Mouse (Mus musculus) forebrain, embryonic 12.5 days (tissue): ENCODE results near the gene Prpsap1. TPM values are rescaled to one million over a fixed set of nuclear protein-coding genes. Genes with fewer than 3 reads are reported as not detected.
A peak's percentile ranks its signal among the peaks of the same experiment; 100 is the strongest.

Source experiments
- ATAC-seq: fragments of 200-750 bp; cut with Nextera tagmentation; 2 replicates; pipeline ENCODE4 v1.8.0; 2017; ENCODE audit warnings: moderate TSS enrichment; ENCODE audit not compliant: low FRiP score
- H3K27ac ChIP-seq: fragments of 300-500 bp; sonication (generic); 2 replicates; pipeline ENCODE4 v1.5.1; 2016; ENCODE audit warnings: mild to moderate bottlenecking
- H3K27me3 ChIP-seq: fragments of 300-500 bp; sonication (generic); 2 replicates; pipeline ENCODE4 v1.6.1; 2016; ENCODE audit warnings: mild to moderate bottlenecking
- H3K36me3 ChIP-seq: fragments of 300-500 bp; sonication (generic); replicated peaks from 2 replicates; pipeline ENCODE4 v1.6.1; 2016; ENCODE audit warnings: mild to moderate bottlenecking
- H3K4me1 ChIP-seq: fragments of 300-500 bp; sonication (generic); 2 replicates; pipeline ENCODE4 v1.6.1; 2016
- H3K4me2 ChIP-seq: fragments of 300-500 bp; sonication (generic); 2 replicates; pipeline ENCODE4 v1.6.1; 2016; ENCODE audit warnings: mild to moderate bottlenecking, moderate library complexity
- H3K4me3 ChIP-seq: fragments of 300-500 bp; sonication (generic); replicated peaks from 2 replicates; pipeline ENCODE4 v1.5.1; 2016; ENCODE audit warnings: mild to moderate bottlenecking
- H3K9ac ChIP-seq: fragments of 300-500 bp; sonication (generic); 2 replicates; pipeline ENCODE4 v1.6.1; 2016; ENCODE audit warnings: mild to moderate bottlenecking
- H3K9me3 ChIP-seq: fragments of 300-500 bp; sonication (generic); 2 replicates; pipeline ENCODE4 v1.6.1; 2016
- WGBS: fragments of 180-500 bp; shearing (Covaris S2); methylation state at CpG from one replicate; pipeline ENCODE4 v1.1.7; 2016; 5-methylcytosine and 5-hydroxymethylcytosine counted together
- polyA plus RNA-seq: library from polyadenylated mRNA; unstranded; fragments of >200 nt; fragmentation: Nextera tagmentation; extraction: Ambion mirVana; gene quantifications from 2 replicates; pipeline ENCODE4 v1.2.1, GENCODE M21; 2016

The Prpsap1 gene
- polyA plus RNA-seq: 174 and 176 TPM in 2 replicates

GRCm38 (mm10) chr11:116493795-116494252 is at the start of gene Prpsap1:
Gene Prpsap1, minus strand, starts transcription at chr11:116494202.
- Histone ChIP-seq H3K4me2 (no peak within 1 kb of the TSS), H3K4me1 (peaks cover 16% of the 10 kb centered on the region), H3K27me3 (0 out of 2 replicates have a peak, but pooled peaks cover 4% of the 10 kb centered on the region), H3K36me3 (no peaks in the 10 kb centered on the region), H3K9ac (no peak within 1 kb of the TSS), H3K9me3 (no peaks in the 10 kb centered on the region), H3K27ac (no peak within 1 kb of the TSS), H3K4me3 (no peak within 1 kb of the TSS)
- no peak for ATAC-seq
- WGBS: 22% methylated on average over 4 of the region's 4 CpGs

- peaks cover 95% of the 10 kb centered on the region for H3K36me3 ChIP-seq
- no peak overlapping the region for H3K9ac ChIP-seq
- H3K27me3 ChIP-seq: no peaks in the 10 kb centered on the region
- no peak overlapping the region for H3K4me2 ChIP-seq
- ATAC-seq: no peak
- no peak overlapping the region for H3K27ac ChIP-seq
- WGBS: 87% methylated on average over 4 of the region's 4 CpGs
- H3K4me1 ChIP-seq: no peaks in the 10 kb centered on the region
- no peak overlapping the region for H3K4me3 ChIP-seq
- H3K9me3 ChIP-seq: no peaks in the 10 kb centered on the region
Observed at GRCm38 (mm10) chr11:116543110-116543509, 49.1 kb upstream of the Prpsap1 start.

GRCm38 (mm10) chr11:116541183-116541582 is 47.2 kb upstream of the Prpsap1 start:
- H3K4me1 ChIP-seq: no peaks in the 10 kb centered on the region
- no peak for ATAC-seq
- H3K4me2 ChIP-seq: no peak overlapping the region
- H3K27ac ChIP-seq: no peak overlapping the region
- H3K36me3 ChIP-seq: peaks cover 89% of the 10 kb centered on the region
- no peaks in the 10 kb centered on the region for H3K9me3 ChIP-seq
- H3K4me3 ChIP-seq: no peak overlapping the region
- 95% methylated on average over 11 of the region's 11 CpGs for WGBS
- H3K9ac ChIP-seq: no peak overlapping the region
- no peaks in the 10 kb centered on the region for H3K27me3 ChIP-seq

GRCm38 (mm10) chr11:116538142-116538735 is 44.2 kb upstream of the Prpsap1 start:
- WGBS: 85% methylated on average over 12 of the region's 12 CpGs
- H3K27me3 ChIP-seq: peaks cover 28% of the 10 kb centered on the region
- no peaks in the 10 kb centered on the region for H3K9me3 ChIP-seq
- no peak for ATAC-seq
- H3K4me3 ChIP-seq: no peak overlapping the region
- peaks cover 60% of the 10 kb centered on the region for H3K36me3 ChIP-seq
- no peak overlapping the region for H3K9ac ChIP-seq
- H3K4me2 ChIP-seq: no peak overlapping the region
- peaks cover 10% of the 10 kb centered on the region for H3K4me1 ChIP-seq
- no peak overlapping the region for H3K27ac ChIP-seq

GRCm38 (mm10) chr11:116537388-116537787 is 43.4 kb upstream of the Prpsap1 start:
- no peak for ATAC-seq
- peaks cover 18% of the 10 kb centered on the region for H3K4me1 ChIP-seq
- H3K27ac ChIP-seq: no peak overlapping the region
- peaks cover 51% of the 10 kb centered on the region for H3K36me3 ChIP-seq
- WGBS: 80% methylated on average over 5 of the region's 5 CpGs
- H3K4me2 ChIP-seq: no peak overlapping the region
- H3K9ac ChIP-seq: no peak overlapping the region
- H3K4me3 ChIP-seq: no peak overlapping the region
- no peaks in the 10 kb centered on the region for H3K9me3 ChIP-seq
- peaks cover 37% of the 10 kb centered on the region for H3K27me3 ChIP-seq

GRCm38 (mm10) chr11:116536685-116537084 is 42.7 kb upstream of the Prpsap1 start:
- 93% methylated on average over 7 of the region's 7 CpGs for WGBS
- no peaks in the 10 kb centered on the region for H3K9me3 ChIP-seq
- H3K4me3 ChIP-seq: no peak overlapping the region
- peaks cover 44% of the 10 kb centered on the region for H3K27me3 ChIP-seq
- peaks cover 44% of the 10 kb centered on the region for H3K36me3 ChIP-seq
- peaks cover 25% of the 10 kb centered on the region for H3K4me1 ChIP-seq
- H3K9ac ChIP-seq: no peak overlapping the region
- ATAC-seq: no peak
- H3K4me2 ChIP-seq: no peak overlapping the region
- no peak overlapping the region for H3K27ac ChIP-seq

GRCm38 (mm10) chr11:116534154-116534865 is 40.3 kb upstream of the Prpsap1 start:
- H3K4me3 ChIP-seq: peak overlapping the region; percentile 49
- ATAC-seq: peak; percentile 33; the same call in 1 of the 2 replicates
- H3K36me3 ChIP-seq: peaks cover 20% of the 10 kb centered on the region
- 20% methylated on average over 20 of the region's 20 CpGs for WGBS
- no peaks in the 10 kb centered on the region for H3K9me3 ChIP-seq
- H3K27me3 ChIP-seq: peaks cover 65% of the 10 kb centered on the region
- peak overlapping the region; percentile 91 for H3K4me2 ChIP-seq
- H3K9ac ChIP-seq: 0 out of 2 replicates have a peak overlapping the region, but pooled peaks have one; percentile 50
- H3K4me1 ChIP-seq: peaks cover 45% of the 10 kb centered on the region
- no peak overlapping the region for H3K27ac ChIP-seq

- Histone ChIP-seq H3K27ac (no peak overlapping the region), H3K4me2 (peak overlapping the region; percentile 91), H3K9me3 (no peaks in the 10 kb centered on the region), H3K27me3 (peaks cover 65% of the 10 kb centered on the region), H3K4me3 (peak overlapping the region; percentile 49), H3K36me3 (peaks cover 13% of the 10 kb centered on the region), H3K4me1 (peaks cover 45% of the 10 kb centered on the region), H3K9ac (peak overlapping the region; percentile 50)
- no peak for ATAC-seq
- under 1% methylated on average over 62 of the region's 63 CpGs for WGBS
Observed at GRCm38 (mm10) chr11:116533341-116534153, 39.5 kb upstream of the Prpsap1 start.

GRCm38 (mm10) chr11:116532810-116533338 is 38.9 kb upstream of the Prpsap1 start:
- peak; percentile 52 for ATAC-seq
- Histone ChIP-seq H3K4me3 (peak overlapping the region; percentile 49), H3K36me3 (0 out of 2 replicates have a peak, but pooled peaks cover 7% of the 10 kb centered on the region), H3K27ac (no peak overlapping the region), H3K4me1 (peaks cover 45% of the 10 kb centered on the region), H3K27me3 (peaks cover 65% of the 10 kb centered on the region), H3K9me3 (no peaks in the 10 kb centered on the region), H3K4me2 (peak overlapping the region; percentile 91), H3K9ac (peak overlapping the region; percentile 50)
- WGBS: 1% methylated on average over 49 of the region's 50 CpGs

GRCm38 (mm10) chr11:116532262-116532809 is 38.3 kb upstream of the Prpsap1 start:
- under 1% methylated on average over 30 of the region's 30 CpGs for WGBS
- peaks cover 45% of the 10 kb centered on the region for H3K4me1 ChIP-seq
- H3K9ac ChIP-seq: peak overlapping the region; percentile 50
- peak overlapping the region; percentile 91 for H3K4me2 ChIP-seq
- no peaks in the 10 kb centered on the region for H3K9me3 ChIP-seq
- ATAC-seq: no peak
- peaks cover 69% of the 10 kb centered on the region for H3K27me3 ChIP-seq
- H3K4me3 ChIP-seq: peak overlapping the region; percentile 49
- no peak overlapping the region for H3K27ac ChIP-seq
- H3K36me3 ChIP-seq: 0 out of 2 replicates have a peak, but pooled peaks cover 5% of the 10 kb centered on the region

GRCm38 (mm10) chr11:116531371-116532191 is 37.6 kb upstream of the Prpsap1 start:
- no peak overlapping the region for H3K27ac ChIP-seq
- H3K4me2 ChIP-seq: peak overlapping the region; percentile 91
- H3K9ac ChIP-seq: 0 out of 2 replicates have a peak overlapping the region, but pooled peaks have one; percentile 17
- no peaks in the 10 kb centered on the region for H3K36me3 ChIP-seq
- no peak for ATAC-seq
- H3K9me3 ChIP-seq: no peaks in the 10 kb centered on the region
- peak overlapping the region; percentile 49 for H3K4me3 ChIP-seq
- peaks cover 70% of the 10 kb centered on the region for H3K27me3 ChIP-seq
- peaks cover 45% of the 10 kb centered on the region for H3K4me1 ChIP-seq
- WGBS: 2% methylated on average over 48 of the region's 48 CpGs
